Mouse (Mus musculus) brain, adult 2 months (tissue): ENCODE measurements around the gene Ccdc71.
A peak's percentile ranks its signal among the peaks of the same experiment; 100 is the strongest.

ENCODE experiments used
- DNase-seq: peaks from one replicate; pipeline ENCODE4 v3.0.0; 2011; ENCODE audit warnings: low read depth, low spot score

The Ccdc71 gene

DNA sequence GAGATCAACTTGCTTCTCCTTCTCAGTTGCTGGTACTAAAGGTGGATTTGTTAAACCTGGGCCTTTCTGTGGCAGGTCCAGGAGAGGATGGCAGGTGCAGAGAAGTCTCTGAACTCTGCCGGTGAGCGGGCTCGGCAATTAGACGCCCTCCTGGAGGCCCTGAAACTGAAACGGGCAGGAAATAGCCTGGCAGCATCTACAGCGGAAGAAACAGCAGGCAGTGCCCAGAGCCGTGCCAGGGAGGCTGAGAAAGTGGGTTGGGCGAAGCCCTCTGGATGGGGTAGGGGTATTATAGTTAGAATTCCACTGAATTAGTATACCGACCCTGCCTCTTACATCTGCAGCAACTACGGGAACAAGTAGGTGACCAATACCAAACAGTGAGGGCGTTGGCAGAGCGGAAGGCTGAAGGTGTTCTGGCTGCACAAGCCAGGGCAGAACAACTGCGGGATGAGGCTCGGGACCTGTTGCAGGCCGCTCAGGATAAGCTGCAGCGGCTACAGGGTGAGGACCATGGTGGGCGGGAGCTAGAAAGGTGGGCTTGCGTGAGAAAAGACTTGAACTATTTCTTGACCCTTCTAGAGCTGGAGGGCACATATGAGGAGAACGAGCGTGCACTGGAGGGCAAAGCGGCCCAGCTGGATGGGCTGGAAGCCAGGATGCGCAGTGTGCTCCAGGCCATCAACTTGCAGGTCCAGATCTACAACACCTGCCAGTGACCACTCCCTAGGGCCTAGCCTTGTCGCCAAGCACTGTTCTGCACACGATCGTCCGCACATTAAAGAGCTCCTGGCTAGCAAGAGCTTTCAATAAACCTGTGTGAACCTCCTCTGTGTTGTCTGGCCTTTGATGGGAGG is 29.6 kb downstream of the Ccdc71 start:
- DNase-seq, result no peak

DNA sequence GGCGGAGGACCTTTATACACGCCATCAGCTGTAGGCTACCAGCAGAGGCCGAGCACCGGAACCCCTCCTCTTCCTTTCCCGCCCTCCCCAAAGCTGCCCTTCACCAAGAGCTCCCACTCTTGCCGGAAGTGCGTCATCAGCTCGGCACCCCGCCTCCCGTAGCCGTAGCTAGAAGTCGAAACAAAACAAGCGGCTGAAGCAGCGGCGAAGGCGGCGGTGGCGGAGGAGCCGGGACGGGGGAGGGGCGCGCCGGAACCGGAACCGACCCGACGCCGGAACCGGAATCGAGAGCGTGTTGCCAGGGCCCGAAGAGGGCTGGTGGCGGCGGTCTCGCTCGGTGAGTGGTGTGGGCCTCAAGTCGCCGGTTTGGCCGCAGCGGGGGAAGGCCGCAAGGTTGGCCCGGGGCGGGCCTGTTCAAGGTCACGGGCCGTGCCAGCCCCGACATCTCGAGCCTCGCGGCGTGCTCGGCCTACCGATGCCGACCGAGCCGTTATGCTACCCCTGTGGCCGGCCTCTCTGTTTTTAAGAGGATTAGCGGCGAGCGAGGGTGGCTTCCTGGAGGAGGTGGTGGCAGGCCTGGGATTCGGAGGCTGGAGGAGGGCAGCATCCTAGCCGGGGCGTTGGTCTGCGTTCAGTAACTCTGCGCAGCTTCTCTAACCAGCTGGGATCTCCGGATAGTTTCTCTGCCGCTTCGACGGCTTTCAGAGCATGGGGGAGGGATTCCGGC is 30.4 kb downstream of the Ccdc71 start, which contains the start of gene Usp19:
TSS of gene Usp19 (plus strand) at position 44 of the 727 bp plus-strand sequence.
- peak; percentile 100 for DNase-seq

GRCm38 (mm10) chr9:108491286-108491580 is 30.9 kb downstream of the Ccdc71 start:
- DNase-seq, result no peak

DNA sequence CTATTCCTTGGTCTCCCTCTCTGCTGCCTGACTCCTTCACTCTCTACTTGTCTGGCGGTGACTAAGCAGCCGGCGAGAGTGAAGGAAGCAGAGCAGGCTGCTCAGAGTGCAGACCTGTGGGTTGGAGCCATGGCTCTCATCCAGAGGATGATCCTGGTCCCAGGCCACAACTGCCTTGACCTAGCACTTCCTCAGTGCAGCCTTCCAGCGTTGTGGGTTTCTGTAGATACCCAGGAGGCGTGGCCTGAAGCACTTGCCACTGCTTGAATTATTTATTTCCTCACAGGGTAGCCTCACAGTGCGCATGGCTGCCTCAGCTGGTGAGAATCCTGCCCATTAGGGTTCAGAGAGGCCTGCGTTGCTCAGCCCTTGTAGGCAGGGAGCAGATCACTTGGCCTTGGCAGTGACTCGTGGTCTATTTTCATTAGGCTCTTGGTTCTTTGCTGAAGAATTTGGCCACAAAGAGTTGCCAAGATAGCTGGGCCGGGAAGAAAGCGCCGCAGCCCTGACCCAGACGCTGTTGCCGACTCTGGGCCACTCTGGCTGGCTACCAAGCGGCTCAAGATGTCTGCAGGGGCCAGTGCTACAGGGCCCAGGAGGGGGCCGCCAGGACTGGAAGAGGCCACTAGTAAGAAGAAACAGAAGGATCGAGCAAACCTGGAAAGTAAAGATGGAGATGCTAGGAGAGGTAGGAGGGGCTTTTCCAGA is 31.9 kb downstream of the Ccdc71 start:
- DNase-seq, result peak; percentile 11

- no peak for DNase-seq
These were observed 32.9 kb downstream of the Ccdc71 start for GRCm38 (mm10) chr9:108493246-108493645.

DNA sequence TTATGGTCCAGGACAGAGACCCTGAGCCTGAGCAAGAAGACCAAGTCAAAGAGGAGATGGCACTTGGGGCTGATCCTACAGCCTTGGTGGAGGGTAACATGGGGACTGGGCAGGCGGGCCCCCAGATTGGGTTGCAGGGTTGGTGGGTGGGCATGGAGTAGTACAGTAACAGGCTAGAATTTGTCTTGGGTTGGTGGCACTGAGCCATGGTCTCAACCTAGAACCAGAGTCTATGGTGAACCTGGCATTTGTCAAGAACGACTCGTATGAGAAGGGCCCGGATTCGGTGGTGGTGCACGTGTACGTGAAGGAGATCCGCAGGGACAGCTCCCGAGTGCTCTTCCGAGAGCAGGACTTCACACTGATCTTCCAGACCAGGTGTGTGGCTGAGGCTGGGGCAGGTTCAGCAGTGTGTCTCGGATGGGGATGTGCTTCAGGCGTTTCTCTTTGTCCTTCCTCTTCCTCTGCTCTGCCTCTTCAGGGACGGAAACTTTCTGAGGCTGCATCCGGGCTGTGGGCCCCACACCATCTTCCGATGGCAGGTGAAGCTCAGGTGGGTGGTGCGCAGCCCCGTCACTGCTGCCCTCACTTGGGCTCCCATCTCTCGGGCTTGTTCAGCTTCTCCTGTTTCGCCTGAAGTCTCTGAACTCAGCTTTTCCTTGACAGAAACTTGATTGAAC is 34.0 kb downstream of the Ccdc71 start:
- DNase-seq, result no peak

- no peak for DNase-seq
These were observed 34.6 kb downstream of the Ccdc71 start for GRCm38 (mm10) chr9:108494905-108495304.

DNA sequence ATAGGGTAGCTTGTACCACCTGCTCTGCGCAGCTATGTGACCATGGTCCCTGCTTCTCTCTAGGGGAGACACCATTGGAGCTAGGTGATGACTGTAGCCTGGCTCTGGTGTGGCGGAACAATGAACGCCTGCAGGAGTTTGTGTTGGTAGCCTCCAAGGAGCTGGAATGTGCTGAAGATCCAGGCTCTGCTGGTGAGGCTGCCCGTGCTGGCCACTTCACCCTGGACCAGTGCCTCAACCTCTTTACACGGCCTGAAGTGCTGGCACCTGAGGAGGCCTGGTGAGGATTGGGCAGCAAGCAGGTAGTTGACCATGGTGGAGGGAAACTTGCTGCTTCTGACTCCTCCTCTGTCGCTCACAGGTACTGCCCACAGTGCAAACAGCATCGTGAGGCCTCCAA is 38.9 kb downstream of the Ccdc71 start:
- DNase-seq, result no peak

- no peak for DNase-seq
These were observed 39.6 kb downstream of the Ccdc71 start for GRCm38 (mm10) chr9:108499943-108500342.

DNA sequence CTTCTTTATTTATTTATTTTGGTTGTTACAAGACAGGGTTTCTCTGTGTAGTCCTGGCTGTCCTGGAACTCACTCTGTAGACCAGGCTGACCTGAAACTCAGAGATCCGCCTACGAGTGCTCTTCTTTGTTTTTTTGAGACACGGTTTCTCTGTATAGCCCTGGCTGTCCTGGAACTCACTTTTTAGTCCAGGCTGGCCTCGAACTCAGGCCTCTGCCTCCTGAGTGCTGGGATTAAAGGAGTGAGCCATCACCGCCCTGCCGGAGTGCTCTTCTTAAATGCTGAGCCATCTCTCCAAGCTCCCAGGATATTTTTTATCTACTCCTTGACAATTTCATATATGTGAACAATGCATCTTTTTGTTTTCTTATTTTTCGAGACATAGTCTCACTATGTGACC is 46.6 kb downstream of the Ccdc71 start:
- no peak for DNase-seq

DNA sequence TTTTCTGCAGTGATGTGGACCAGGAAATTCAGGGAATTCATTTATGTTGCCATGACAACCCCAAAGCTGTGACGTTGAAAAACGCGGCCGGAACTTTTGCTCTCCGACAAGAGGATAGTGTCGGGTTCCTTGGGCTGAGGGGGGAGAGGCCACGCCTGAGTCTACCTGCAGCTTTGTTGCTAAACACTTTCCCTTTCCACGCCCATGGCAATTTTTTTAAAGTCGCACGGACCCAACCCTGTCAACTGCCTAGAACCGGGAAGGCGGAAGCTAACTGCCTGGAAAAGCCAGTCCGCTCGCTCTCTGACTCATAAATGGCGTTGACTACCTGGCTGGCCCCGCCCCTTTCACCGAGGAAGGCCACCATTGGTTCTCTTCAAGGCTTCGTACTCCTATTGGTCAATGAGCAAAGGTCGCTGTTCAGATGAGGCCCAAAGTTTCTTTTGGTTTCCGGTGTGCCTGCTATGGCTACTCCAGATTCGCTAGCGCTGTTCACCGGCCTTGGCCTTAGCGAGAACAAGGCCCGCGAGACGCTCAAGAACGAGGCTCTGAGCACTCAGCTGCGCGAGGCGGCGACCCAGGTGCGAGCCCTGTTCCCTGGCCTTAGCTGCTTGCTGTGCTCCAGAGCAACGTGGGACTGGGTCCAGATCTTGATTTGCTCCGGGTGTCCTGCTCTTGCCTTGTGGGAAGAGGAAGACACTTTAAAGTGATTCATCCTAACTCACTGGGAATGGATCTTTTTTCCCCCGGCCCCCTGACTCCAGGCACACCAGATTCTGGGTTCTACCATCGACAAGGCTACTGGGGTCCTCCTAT is 47.5 kb downstream of the Ccdc71 start, which contains the start of gene Qars:
TSS of gene Qars (plus strand) at position 88 of the 816 bp plus-strand sequence.
- DNase-seq, result peak; percentile 98

GRCm38 (mm10) chr9:108508776-108509175 is 48.4 kb downstream of the Ccdc71 start:
- DNase-seq, result no peak
